Mouse (Mus musculus): ENCODE measurements at regions not wholly inside any gene's neighbourhood (a gene's known extent, or its start where the extent isn't known, plus 50 kb on each side); places are given as distances from the start of the nearest gene placed in this dataset.

DNA sequence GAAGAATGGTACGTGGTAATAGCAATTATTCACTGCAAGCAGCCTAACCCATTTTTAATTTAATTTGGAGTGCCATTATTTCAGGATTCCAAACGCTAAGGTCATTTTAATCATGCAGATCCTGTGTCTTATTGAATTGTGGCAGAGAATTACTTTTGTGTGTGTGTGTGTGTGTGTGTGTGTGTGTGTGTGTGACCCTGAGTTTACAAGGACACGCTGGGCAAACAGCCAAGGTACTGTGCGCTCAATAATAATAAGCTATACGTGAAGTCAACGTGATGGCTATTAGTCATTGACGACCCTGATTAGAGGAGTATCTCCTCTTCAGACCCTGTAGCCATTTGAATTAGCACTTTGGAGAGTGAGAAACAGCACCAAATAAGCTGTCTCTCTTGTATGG is 144.1 kb downstream of the Klf7 start:
- no peak for DNase-seq

DNA sequence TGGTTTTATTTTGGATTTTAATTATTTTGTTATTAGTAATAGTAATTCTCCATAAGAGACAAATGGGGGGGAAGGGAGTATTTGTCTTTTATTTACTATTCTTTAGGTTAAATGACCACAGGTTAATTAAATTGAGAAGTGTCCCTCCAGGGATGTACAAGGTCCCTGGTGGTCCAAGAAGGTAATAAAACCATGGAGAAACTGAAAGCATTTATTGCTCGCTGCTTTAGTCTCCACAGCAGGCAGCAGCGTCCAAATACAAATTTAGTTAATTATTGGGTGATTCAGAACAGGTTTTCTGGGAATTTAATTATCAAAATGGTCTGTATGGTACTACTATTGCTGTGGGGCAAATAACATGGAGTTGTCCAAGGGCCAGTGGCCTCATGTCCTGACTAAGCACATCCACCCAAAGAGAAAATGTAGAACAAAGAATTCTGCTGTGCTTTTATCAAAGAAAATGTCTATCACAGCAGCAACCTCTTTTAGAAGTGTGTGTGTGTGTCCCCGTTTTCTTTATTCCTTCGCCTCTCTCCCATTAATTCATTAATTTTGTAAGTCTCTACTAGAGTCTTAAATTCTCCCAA is 144.7 kb downstream of the Klf7 start:
- no peak for DNase-seq

DNA sequence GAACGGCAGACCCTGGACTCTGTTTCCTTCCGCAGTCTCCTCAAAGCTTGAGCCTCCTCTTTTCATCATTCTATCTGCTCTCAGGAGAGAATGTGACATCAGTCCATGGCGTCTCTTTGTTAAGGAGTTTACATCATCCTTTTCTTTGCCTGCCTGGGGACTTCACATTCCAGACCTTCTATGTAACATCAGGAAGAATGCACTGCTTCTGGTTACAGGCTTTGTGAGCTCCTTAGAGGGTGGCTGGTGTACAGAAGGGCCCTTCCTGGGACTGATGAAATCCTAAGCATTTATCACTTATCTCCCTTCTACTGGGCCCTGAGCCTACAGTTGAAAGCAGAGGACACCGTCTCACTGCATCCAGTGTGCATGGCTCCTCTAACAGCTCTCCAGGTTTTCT is 145.2 kb downstream of the Klf7 start:
- DNase-seq: no peak

DNA sequence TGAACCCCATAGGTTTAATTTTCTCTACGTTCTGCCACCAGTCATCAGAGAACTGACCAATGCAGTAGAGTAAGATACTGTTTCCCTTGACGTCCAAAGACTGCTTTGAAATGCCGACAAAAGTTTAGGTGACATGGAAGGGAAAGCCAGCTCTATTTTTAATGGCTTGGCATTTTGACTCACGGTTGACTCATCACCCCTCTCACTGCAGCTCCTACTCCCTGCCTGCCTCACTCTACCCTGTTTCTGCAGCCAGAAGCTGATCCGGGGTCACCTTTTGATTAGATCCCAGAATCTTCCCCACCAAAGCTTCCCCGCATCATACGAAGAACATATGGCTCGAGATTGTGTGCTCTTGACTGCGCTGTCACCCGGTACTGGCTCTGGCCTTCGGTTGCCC is 154.2 kb downstream of the Klf7 start:
- no peak for DNase-seq

DNA sequence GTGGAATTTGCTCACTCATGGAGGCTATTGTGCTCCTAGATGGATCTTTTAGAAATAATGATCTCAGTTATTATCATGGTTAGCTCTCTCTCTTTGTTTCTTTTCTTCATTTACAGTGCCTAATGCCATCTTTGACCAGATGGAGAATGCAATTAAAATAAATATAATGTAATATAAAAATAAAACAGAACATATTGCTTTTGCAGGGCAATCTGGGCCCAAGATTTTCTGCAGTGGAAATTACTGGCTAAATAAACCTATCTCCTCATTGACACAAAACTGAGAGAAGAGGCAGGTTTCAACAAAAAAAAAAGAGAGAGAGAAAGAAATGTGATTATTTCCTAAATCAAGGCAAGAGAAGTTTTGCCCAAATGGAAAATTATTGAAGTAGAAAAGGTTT is 156.6 kb downstream of the Klf7 start:
- DNase-seq: no peak

DNA sequence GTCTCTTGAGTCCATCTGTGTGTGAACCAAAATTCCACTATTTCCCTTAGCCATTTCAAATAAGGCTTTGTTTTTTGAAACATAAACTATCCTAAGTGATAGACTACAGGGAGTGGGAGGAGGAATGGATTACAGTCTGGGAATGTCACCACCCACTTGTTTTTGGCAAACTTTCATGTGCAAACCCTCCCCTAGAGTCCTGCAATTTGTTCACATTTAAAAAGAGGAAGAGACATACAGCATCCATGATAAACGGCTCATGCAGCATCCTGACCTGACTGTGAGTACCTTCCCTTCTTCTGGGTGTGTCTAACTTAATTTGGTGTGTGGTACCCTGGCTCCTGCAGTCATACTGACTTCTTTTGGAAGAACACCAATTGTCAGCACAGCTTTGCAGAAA is 157.6 kb downstream of the Klf7 start:
- DNase-seq: no peak

DNA sequence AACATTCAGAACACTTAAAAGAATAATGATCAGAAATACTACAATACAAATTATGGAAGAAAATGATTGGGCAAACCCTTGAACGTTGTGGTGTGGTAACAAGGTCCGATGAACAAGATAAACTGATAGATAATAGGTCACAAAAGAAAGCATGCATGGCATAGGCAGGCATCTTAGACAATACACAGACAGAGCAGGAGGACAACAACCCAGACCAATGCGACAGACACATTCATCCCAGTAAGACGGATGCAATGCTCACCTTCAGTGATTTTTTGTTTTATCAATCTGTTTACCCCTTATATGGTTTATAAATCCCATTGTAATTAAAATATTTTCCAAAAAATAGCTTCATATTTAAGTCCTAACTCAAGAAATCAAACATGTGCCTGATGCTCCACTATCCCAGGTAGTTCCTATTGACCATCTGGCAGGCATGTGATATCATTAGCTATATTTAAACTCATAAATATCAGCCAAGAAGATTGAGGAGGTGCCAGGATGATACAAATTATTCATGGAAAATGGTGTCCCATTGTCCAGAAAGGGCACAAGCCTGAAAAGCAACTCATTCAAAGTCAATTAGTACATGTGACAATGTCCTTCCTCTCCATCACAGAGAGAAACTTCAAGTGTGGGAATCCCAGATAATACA is 166.3 kb downstream of the Klf7 start:
- DNase-seq: no peak

DNA sequence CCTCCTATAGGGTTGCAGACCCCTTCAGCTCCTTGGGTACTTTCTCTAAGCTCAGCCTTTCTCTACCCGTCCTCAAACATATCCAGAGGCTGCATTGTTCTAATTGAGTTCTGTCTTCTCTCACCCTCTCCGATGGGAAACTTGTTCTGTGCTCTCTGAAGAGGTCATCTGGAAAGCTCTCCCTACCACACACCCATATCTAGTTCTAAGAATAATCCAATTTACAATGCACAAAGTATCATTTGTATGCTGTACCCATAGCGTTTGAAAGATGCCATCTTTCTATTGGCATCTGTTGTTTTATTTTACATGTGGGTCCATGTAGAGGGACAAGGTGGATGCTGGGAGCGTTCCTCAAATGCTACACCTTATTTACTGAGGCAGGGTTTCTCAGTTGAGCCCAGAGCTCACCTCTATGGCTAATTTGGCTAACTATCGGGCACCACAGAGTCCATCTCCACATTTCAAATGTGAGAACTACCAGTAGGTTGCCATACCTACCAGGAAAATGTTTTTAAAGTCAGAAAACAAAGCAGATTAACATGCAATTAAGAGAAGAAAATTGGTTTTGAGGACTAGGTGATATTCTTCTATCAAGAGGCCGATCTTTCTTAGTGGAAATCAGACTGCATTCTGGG is 167.1 kb downstream of the Klf7 start:
- no peak for DNase-seq

DNA sequence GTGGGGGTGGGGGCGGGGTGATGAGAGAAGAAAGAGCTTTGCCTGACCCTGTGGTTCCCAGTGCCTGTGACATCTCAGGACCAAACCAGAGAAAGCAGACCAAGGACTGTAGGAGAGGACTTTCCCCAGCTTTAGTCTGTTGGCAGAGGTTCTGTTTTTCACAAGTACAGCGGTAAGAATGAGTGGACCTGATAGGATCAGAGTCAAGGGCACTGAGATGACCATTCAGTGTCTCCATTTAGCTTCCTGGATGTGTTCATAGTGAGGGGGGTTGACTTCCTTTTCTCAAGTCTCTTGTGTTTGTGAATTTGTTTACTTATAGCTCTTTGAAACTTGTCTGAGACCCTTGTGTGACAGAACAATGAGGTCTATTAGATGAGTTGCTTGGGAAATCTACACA is 167.9 kb downstream of the Klf7 start:
- no peak for DNase-seq

DNA sequence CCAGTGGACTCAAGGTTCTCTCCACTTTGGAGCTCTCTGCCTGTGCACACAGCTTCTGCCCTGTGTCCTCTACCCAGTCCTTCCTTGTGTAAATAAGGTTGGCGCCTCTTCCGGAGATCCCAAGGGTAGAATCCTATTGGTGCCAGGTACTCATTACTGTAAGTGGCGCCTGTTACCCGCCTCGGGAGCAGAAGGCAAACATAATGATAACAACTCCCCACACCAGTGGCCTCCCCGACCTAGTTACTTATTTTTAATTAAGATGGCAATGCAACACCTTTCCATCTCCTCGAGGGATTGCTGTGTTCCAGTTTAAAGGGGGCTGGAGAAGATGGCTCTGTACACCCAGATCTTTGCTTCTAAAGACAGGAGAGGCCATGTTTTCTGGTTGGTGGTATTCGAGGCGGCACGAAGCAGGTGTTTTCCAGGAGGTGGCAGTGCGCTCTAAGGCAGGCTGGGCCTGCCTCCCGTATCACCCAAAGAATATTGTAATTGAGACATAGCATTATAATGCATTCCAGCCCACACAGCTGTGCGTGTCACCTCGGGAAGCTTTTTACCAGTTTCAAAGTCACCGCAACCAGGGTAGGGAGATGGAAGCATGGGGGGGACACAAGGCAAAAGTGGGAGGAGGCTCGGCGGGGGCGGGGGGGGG is 168.7 kb downstream of the Klf7 start:
- peak; percentile 65 for DNase-seq

DNA sequence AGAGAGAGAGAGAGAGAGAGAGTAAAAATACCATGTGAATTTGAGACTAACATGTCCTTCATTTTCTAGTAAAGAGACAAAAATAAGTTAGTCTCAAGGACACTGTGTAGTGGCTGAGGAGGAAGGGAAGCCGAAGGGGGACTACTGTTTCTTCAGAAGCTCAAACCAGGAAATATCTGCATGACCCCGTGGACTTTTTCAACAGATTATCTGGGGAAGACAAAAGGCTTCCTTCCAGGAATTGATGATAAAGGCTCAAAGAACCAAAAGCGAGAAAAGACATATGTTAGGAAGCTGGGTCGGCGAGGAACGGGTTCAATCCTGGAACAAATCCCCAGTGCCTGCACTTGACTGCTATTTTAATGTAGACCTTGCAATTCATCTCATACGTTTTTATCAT is 170.4 kb downstream of the Klf7 start:
- no peak for DNase-seq

DNA sequence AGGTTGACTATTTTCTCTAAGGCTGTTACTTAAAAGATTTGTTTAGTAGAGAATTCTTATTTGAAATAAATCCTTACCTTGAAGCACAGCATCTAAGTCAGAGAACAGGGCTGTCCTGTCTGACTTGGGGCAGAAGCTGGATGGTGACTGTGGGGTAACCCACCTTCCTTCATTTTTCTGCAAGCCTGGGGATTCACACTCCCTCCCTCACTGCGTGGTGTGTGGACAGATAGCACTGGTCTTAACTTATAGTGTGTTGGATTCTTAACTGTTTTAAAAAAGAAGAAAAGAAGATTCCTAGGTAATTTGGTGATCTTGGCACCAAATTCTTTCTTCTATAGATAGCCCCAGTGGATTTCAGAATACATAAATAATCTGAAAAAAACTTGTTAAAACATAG is 174.8 kb downstream of the Klf7 start:
- no peak for DNase-seq

DNA sequence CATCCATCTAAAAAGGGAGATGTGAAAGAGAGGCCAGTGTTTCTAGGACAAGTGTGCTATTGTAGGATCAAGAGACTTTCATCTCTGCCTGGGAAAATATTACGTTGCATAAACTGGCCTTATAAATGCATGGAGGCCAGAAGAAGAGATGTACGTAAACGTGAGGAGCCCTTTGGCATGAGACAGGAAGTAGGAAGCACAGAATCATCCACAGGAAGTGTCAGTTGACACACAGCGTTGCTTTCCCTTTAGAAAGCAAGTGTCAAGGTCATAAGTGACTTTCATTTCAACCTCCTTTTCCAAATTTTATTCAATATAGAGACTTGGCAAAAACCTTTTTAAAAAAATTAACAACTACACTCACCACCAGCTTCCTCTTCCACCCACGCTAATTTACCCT is 175.2 kb downstream of the Klf7 start:
- DNase-seq: no peak

DNA sequence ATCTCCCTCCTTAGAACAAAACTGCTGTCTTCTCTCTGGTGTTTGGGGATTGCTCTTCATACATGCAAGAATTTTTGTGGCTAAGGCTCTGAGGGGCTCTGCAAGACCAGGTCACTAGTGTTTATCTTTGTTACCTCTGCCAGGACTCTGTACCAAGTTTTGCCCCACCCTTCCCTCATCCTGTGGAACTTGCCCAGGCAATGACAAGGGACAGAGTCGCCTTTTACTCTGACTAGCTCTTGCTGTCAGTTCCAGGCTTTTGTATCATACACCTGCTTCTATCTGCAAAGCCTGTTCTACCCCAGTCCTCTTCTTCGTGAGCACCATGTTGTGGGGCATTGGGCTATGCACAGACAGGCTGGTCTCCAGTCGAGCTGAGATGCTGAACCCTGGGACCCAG is 175.7 kb upstream of the 4933402D24Rik start:
- no peak for DNase-seq

DNA sequence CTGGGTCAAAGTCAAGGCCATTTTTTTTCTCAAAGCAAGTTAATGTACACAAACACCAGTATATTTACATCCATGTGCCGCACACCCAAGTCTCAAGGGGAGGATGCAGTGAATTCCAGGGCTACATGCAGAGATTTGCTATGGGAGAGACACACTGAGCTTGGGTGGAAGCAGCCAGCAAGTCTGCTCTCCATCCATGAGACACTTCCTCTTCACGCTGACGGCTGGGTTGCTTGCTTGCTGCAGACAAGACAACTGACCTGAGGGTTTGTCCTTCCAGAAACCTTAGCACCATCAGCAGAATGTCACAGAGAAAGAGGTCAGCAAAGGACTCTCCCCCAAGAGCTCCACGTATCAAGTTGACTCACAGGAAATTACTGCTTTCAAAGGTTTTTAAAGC is 169.3 kb upstream of the 4933402D24Rik start:
- DNase-seq: no peak

DNA sequence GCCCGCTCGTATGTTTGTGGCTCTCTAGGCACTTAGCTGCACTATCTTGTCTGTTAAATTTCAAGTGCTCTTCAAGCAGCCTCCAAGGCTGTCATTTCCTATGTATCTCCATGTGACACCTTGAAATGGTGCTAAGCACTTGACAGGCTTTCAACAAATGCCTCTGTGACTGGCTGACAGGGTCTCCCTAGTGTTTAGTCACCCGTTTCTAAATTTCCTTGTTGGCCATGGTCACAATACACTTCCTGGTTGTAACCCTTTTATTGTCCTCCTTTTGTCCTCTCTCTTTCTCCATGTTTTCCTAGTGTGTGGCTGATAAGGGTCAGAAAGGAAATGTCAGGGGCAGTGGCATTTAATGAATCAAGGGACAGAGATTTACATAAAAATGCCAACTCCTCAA is 168.4 kb upstream of the 4933402D24Rik start:
- no peak for DNase-seq

DNA sequence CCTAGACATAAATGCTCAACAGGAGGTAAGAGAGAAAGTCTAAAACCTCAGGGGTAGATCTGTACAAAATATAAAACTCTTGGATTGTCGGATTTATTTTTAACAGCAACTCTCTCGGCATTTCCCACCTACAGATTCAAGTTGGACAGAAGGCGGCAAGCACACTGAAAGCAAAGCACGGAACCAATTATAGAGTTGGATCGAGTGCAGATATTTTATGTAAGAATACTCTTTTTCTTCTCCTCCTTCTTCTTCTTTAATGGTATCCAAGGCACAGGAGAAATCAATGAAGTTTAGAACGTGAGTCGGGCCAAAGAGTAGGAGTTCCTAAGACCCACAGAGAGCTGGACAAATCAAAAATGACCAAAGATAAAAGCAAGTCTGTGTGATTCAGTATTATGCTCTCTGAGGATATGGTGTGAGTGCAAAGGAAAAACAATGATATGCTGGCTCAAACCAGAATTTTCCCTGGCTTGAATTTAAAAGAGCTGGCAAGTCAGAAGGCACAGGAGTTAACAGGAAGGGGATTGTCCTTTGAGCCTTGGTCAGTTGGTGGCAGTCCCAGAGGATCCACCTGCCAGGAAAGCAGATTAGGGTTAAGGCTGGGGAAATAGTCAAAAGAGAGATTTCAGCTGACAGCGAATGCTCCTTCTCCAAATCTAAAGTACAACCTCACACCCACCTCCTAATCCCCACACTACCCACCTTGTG is 165.7 kb upstream of the 4933402D24Rik start:
- no peak for DNase-seq

DNA sequence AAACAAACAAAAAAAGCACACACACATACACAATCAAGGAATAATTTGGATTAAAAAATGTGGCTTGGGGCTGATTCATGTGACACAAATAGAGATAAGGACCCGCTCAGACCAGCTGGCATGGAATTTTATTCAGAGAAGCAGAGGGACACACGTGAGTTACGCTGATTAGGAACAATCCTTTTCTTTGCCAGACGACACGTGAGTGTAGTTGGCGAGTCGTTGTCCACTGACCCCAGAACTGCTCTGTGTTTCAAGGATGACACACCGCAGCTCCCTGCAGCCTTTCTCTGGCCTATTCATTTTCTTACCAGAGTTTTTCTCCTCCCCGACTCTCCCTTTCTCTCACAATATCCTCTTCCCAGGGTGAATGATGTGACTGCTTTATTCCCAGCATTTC is 163.4 kb upstream of the 4933402D24Rik start:
- no peak for DNase-seq

DNA sequence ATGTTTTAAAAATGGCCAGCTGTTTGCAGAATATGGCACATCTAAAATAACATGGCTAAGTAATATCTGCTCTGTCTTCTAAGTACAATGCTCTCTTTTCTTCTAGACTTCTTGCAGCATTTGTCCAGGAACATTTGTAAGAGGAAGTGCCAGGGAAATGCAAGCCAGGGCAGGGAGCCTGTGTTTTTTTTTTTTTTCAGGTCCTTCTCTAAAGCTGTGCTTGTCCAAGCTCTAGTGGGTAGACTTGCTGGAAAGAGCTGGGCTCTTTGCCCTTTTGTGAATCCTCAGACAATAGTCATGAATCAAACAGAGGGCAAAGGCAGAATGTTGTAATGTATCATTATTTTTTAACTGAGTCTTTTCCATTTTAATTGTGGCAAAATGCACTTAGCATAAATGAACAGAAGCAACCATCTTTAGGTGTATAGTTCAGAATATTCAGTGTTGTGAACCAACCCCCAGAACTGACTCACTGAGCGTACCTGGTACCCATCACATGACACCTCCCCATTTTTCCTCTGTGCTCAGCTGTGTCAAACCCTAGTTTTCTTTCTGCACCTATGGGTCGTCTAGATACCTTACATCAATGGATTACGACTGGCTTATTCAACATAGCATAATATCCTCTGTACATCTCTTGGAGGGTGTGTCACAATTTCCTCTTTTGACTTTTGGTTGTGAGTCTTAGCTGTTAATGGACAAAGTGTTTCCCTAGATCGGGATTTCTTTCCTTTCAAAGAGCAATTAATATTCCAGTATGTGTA is 160.5 kb upstream of the 4933402D24Rik start:
- no peak for DNase-seq

DNA sequence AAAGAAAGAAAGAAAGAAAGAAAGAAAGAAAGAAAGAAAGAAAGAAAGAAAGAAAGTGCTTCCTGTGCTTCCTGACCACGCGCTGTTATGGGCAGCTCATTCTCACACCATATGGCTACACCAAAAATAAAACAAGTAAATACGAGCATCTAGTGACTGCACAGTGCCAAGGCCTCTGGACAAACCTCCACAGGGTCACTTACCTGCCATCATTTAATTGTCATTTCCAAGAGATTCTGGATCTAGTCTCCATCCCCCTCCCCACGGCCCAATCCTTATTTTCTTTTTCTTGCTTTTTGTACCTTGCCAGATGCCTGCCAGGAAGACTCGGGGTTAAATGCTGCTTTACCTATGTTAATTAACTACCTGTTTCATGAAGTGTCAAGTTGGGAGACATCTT is 159.8 kb upstream of the 4933402D24Rik start:
- no peak for DNase-seq

DNA sequence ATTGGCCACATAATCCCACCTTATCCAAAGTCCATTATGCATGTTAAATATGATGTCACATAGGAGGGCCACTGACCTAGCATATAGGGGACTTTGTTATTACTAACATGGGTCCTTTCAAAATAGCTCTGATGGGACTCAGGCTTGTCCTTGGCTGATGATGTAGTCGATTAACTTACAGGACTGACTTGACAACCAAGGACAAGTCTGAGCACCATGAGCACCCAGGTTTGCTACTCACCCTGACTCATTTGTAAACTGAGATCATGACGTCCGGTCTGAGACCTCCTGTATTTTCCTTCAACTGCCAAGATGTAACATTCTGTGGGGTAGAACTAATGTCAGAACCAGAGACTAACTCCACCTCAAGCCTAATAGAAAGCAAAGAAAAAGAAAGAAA is 159.3 kb upstream of the 4933402D24Rik start:
- no peak for DNase-seq

DNA sequence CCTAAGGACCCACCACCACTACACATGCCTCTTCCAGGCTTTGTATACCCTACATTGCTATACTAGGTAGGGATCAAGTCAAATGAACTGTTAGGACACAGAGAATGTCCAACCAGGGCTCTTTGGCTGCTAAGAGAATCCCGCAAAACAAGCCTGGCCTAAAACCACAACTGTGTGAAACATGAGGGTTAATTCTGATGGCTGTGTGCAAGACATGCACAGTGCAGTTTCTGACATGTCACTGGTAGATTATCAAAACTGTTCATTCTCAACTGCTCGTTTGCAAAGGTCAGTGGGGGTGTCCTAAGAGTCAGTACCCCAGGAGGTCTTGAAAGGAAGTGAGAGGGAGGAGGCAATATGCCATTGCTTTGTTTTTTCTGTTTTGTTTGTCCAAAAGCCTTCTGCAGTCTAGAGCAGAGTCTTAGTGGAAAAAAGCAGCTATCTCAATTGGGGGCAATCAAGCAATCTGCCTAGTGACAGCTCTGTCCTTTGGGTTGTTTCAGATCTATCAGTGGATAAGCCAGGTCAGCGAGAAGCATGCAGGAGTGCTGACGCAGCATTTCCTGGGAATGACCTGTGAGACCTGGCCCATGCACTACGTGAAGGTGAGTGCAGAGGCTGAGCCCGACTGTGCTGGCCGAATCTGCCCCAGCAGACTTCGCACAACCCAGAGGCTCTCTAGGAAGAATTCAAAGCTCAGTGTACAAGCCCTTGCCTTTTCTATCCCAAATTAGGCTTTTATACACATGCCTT is 151.3 kb upstream of the 4933402D24Rik start:
- DNase-seq: no peak
